Mouse (Mus musculus) retina, postnatal 7 days (tissue): Measurements from ENCODE around the gene Rasgrf2.

Source experiments
- DNase-seq: peaks from one replicate; pipeline ENCODE4 v3.0.0-alpha.2; 2012; ENCODE audit warnings: low read depth, low spot score

Rasgrf2 gene

DNA sequence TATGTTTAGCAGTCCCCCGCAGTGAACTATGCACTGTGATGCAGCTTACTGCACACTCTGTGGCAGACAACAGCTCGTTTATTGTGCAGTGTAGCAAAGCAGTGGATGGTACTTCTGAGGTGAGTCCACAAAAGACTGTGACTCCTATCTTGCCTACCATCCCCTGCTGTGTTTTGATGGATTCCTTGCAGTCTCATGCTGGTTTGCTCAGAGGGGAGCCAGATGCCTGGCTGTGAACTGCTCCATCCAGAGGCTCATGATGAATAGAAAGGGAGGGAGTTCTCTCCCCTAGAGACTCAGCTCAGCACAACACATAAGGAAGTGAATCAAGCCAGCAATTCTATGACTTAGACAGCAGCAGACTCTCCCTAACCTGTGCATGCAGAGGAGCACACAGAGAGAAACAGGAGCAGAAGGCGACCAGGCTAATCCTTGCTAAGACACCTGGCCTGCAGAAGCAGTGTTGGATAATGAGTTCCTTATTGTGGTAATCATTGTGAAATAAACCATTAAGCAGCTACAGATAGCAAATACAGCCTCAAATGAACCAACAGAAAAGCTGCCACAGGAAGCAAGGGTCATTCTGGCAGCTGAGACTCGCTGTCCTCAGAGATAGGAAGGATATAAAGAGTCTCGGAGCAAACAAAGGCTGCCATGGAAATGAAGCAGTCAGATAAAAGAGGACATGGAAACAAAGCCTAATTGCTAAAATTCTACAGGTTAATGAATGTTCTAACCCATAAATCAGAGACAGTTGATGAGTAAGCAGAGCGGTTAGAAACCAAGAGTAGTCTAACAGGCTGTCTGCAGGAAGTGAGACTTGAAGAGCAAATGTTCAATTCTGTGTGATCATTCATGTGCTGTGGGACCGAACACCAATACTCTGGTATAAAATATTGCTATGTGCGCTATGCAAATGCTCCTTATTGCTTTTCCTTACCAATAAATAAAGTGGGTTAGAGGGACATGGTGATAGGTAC is 89.6 kb downstream of the Rasgrf2 start:
- DNase-seq, result no peak

DNA sequence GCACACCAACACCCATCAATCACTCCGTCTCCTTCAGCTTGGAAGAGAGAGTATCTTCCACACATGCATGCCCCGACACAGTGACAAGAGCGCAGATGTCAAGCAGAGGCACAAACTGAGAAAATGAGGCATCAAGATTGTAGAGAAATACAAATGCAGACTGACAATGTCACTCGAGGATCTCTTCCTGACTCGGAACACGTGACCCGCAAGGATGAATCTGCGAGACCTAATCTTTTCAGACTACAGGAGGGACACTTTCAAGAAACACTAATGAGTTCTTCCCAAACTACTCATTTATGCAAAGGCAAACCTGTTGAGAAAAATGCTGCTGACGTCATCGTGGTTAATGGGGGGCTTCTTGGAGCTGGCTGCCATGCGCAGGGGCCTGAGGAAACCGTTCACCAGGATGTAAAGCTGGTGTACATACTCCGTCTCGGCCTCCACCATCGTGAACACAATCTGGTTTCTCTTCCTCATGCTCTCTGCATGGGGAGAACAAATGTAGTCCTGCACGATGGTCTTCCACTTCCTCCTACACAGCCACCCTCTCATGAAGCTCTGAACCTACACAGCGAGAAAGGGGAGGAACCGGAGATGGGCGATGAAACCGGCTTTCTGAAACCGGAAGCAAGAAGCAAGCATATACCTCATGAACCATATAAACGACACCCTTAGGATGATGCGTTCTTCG is 100.9 kb downstream of the Rasgrf2 start:
- no peak for DNase-seq

GRCm38 (mm10) chr13:92029666-92030065 is 101.8 kb downstream of the Rasgrf2 start:
- no peak for DNase-seq

DNA sequence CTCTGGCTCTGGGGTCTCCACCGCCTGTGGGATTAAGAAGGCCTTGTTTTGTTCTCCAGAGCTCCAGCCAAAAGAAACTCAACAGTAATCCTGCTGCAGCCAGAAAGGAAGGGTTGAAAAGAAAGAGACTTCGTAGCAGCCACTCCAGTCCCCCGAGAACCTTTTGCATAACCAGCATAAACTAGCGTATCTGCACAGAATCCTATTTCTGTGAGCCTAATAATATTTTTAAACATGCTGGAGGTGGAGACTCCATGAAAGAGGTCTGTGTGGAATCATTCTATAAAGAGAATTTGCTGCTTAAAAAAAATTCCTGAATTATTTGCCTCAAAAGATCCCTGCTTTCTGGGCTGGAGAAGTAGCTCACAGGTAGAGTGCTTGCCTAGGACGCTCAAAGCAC is 103.5 kb downstream of the Rasgrf2 start:
- DNase-seq, result no peak

DNA sequence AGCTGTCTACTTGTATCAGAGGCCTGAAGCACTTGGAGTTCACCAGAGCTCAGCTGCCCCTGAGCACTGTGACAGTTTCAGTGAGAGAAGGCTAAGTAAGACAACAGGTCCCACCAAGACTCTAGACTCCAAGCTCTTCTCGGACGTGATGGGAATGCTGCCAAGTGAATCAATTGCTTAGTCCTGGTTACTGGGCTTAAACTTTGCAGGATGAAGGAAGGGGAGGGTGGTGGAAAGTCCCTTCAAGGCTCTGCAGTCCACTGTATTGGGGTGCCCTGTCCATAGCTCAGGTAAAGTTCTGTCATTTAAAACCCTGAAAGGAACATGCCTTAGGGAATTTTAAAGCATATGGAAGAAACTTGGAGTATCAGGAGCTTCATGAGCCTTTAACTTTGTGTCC is 104.8 kb downstream of the Rasgrf2 start:
- DNase-seq, result no peak

- no peak for DNase-seq
These were observed 106.3 kb downstream of the Rasgrf2 start for GRCm38 (mm10) chr13:92025124-92025523.

GRCm38 (mm10) chr13:92022202-92022601 is 109.3 kb downstream of the Rasgrf2 start:
- no peak for DNase-seq

GRCm38 (mm10) chr13:91996929-91997328 is 134.5 kb downstream of the Rasgrf2 start:
- DNase-seq, result no peak

GRCm38 (mm10) chr13:91991412-91991811 is 140.0 kb downstream of the Rasgrf2 start:
- no peak for DNase-seq

DNA sequence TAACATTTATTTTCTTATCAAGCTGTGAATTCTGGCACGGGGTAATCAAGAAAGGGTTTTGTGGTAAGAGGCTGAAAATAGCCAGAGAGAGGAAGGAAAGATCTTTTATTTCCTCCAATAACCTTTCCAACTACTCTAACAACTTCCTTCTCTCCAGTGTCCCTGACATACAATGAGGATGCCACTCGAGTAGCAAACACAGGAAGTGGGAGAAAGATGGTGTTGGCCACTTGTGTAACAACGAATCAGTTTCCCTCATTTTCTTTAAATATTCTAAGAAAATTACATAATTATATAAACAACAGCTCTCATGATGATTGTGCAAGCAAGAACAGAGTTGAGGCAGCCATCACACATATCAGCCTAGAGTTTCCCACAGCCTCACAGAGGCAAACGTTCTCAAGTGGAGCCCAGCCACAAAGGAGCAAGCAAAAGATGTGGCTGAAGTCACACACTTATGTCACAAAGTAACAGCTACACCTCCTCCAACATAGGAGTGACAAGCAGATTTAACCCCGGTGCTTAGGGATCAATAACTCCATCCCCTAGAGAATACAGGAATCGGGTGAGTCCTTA is 140.7 kb downstream of the Rasgrf2 start:
- no peak for DNase-seq

DNA sequence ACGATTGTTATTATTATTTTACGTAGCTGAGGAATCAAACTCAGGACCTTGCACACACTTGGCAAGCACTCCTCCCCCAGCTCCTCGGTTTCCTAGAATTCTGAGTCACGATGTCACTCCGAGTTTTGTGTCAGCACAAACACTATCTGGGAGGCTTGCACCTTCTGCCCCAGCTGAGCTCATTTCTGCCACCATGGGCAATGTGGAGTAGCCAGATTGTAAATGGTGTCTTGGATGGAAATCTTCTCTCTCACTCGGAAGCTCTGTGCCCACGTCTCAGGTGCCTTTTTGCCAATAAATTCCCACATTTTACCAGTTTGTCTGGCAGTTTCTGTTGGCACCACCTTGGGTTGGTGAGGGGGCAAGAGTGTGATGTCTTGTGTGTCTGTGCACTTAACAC is 143.1 kb downstream of the Rasgrf2 start:
- no peak for DNase-seq

- DNase-seq, result no peak
These were observed 144.5 kb downstream of the Rasgrf2 start for GRCm38 (mm10) chr13:91986958-91987357.

DNA sequence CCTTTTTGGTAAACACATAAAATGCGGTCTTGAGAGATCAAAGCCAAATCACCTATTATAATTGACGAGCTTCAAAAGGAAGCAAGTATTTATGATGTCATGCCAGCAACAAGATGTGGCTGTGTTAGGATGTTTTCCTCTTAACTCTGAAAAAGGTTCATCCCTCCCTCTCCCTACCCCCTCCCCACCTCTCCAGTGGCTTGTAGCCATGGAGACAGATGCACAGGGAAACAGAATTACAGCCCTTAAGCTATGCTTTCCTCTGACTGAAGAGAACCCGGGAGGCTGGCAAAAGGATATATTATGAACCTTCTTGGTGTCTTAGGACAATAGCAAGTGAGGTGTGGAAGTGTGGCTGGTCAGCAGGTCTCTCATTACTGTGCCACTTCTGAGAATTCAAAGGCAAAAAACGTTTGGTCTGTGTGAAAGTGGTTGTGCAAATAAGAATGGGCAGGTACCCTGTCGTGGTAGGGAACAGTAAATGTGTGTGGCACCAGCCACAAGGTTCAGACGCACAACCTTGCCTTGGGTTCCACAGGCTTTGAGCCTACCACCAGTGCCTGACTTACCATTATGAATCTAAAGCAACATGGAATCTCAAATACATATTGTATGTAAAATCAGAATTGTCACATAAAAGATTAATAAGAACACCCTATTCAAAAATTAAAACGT is 145.4 kb downstream of the Rasgrf2 start:
- no peak for DNase-seq

- DNase-seq, result no peak
These were observed 146.4 kb downstream of the Rasgrf2 start for GRCm38 (mm10) chr13:91985019-91985418.

GRCm38 (mm10) chr13:91982080-91982479 is 149.4 kb downstream of the Rasgrf2 start:
- DNase-seq, result no peak

DNA sequence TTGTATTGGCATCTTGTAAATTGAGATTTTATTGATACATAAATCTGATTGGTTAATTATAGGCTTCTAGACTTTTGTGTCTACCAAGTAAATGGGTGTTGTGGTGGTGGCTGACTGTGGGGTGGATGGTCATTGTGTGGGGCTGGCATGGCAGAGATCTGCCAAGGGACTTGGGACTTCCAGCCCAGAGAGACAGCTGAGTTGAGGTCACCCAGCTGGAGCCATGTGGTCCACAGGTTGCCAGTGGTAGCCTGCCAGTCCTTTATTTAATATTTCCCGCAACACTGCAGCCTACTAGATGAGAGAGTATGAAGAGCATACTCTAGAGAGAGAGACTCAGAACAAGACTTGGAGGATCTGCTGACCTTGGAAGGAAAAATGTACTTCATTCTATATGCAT is 150.0 kb downstream of the Rasgrf2 start:
- DNase-seq, result no peak

DNA sequence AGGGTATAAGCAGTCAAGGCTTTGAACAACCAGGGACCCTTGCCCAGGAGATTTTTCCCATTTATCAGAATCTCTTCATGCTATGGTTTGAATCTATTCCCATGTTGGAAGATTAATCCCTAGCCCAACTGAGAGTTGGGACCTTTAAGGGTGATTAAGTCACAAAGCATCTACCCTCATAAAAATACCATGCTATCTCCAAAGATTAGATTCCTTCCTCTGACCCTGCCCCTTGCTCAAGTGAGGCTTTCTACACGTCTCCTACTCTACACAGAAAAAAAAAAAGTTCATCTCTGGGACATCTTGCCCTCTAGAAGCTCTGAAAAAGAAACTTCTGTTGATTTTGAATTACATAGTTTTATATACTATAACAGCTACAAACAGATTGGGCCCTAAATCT is 154.5 kb downstream of the Rasgrf2 start:
- no peak for DNase-seq

GRCm38 (mm10) chr13:91976541-91976940 is 154.9 kb downstream of the Rasgrf2 start:
- no peak for DNase-seq

- DNase-seq, result no peak
These were observed 157.3 kb downstream of the Rasgrf2 start for GRCm38 (mm10) chr13:91974154-91974553.

- no peak for DNase-seq
These were observed 160.2 kb downstream of the Rasgrf2 start for GRCm38 (mm10) chr13:91971246-91971645.

DNA sequence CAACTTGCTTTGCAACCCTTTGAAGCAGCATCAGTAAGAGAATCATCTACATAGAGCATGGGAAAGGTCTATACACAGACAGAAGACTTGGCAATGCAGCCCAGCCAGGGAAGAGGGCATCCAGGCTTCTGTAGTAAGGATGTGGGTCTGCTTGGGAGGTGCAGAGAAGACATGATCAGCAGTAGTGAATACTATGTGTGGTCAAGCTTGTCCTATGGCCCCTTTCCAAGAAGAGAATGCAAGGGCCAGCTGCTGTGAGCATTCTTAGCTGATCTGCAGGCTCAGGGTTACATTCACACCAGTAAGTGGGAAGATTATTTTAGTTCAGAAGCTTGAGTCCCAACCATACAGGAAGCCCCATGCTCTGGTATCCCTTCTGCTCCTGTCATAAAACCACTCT is 175.0 kb downstream of the Rasgrf2 start:
- DNase-seq, result no peak

- DNase-seq, result no peak
These were observed 175.8 kb downstream of the Rasgrf2 start for GRCm38 (mm10) chr13:91955646-91956045.
